Mouse (Mus musculus): ENCODE results near the gene Dhcr24. TPM values are rescaled to one million over a fixed set of nuclear protein-coding genes. Genes with fewer than 3 reads are reported as not detected.

The Dhcr24 gene
- polyA plus RNA-seq, 1 experiment from 2014 or later, result 3.9 TPM

DNA sequence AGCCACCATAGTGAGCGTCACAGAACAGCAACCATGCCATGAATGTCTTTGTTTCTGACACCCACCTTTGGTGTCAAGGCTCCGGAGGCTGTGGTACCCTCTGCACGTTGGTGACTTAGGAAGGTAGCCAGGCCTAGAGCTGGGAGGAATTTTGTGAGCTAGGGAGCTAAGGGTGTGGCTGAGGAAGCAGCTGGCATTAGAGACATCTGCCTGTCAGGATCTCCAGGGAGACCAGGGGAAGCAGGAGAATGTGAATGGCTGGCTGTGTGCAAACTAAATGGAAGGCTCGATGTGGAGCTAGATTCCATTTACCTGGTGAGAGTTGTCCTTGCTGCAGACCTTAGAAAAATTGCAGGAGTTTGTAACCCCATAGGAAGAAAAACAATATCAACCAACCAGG is 23.8 kb downstream of the Dhcr24 start:
- Histone ChIP-seq H3K9ac (no peak overlapping the region), H3K9me3 (replicated peaks) (no peaks in the 10 kb centered on the region), H3K27ac (ENCODE audit: poor library complexity, severe bottlenecking) (no peak overlapping the region), H3K4me2 (no peak overlapping the region), H3K27me3 (replicated peaks) (no peaks in the 10 kb centered on the region), H3K4me1 (replicated peaks) (peaks cover 33% of the 10 kb centered on the region), H3K4me3 (no peak overlapping the region), H3K36me3 (peaks cover 69% of the 10 kb centered on the region)
- 87% methylated on average over 4 of the region's 4 CpGs for WGBS
- ATAC-seq (ENCODE audit: insufficient number of reproducible peaks, low FRiP score), result no peak

DNA sequence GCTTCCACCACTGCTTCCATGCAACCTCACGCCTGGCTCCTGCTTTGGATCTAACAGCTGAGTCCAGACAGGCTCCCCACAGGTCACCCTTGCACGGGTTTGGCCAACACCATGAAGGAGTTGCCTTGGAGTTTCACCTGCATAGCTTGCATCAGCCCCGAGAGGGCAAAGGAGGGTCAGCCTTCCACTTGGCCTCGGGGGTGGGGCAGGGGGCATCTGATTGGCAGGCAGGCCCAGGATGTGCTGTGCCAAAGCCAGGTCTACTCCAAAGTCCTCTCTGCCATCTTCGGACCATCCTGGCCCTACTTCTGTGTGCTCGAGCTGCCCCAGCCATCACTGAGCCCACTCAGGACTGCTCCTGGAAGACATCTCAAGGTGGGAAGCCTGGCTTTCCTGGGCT is 26.2 kb downstream of the Dhcr24 start:
- Histone ChIP-seq H3K4me1 (replicated peaks) (peaks cover 13% of the 10 kb centered on the region), H3K4me2 (no peak overlapping the region), H3K36me3 (peaks cover 81% of the 10 kb centered on the region), H3K9me3 (replicated peaks) (no peaks in the 10 kb centered on the region), H3K9ac (no peak overlapping the region), H3K4me3 (no peak overlapping the region), H3K27ac (ENCODE audit: poor library complexity, severe bottlenecking) (no peak overlapping the region), H3K27me3 (replicated peaks) (no peaks in the 10 kb centered on the region)
- WGBS, result 87% methylated on average over 6 of the region's 6 CpGs
- ATAC-seq (ENCODE audit: insufficient number of reproducible peaks, low FRiP score), result no peak

DNA sequence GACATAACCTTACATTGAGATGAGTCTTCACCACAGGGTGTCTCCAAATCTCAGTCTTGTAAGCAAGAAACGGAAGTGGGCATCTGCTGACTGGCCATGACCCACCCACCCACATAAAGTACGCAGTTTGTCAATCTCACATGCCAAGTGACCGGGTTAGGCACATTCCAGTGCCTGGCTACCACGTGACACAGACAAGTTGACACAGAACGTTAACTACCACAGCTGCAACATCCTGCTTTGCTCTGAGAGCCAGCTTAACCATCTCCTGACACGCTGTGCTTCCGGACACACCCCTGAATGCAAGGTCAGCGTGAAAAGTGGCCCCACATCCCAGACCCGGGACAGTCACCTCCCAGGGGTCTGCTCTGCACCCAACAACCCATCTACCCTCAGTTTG is 29.3 kb downstream of the Dhcr24 start:
- Histone ChIP-seq H3K4me2 (no peak overlapping the region), H3K36me3 (peaks cover 56% of the 10 kb centered on the region), H3K4me3 (no peak overlapping the region), H3K4me1 (replicated peaks) (peaks cover 4% of the 10 kb centered on the region; the same call in 1 of the 2 replicates), H3K9ac (no peak overlapping the region), H3K27me3 (replicated peaks) (no peaks in the 10 kb centered on the region), H3K27ac (ENCODE audit: poor library complexity, severe bottlenecking) (no peak overlapping the region), H3K9me3 (replicated peaks) (no peaks in the 10 kb centered on the region)
- 65% methylated on average over 9 of the region's 9 CpGs for WGBS
- ATAC-seq (ENCODE audit: insufficient number of reproducible peaks, low FRiP score), result no peak

DNA sequence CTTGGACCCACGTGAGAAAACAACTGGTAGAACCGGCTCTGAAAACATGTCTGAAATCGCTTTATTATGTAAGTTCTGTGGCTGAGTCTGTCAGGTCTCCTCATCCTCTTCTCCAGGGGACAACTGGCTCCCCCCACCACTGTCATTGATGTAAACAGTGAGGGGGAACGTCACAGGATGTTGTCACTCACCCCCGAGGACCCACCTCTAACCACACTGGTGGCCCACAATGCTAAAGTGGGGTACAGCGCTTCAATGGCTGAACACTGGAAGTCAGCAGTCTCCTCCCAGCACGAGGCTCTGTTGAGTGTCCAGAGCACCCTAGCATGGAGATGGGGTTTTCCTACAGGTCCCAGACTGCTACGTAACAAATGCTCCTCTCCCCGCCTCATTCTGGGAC is 30.0 kb downstream of the Dhcr24 start:
- H3K4me2 ChIP-seq, result no peak overlapping the region
- H3K36me3 ChIP-seq, result peaks cover 50% of the 10 kb centered on the region
- no peak overlapping the region for H3K4me3 ChIP-seq
- no peaks in the 10 kb centered on the region for H3K27me3 ChIP-seq (replicated peaks)
- WGBS, result 88% methylated on average over 9 of the region's 9 CpGs
- H3K9ac ChIP-seq, result no peak overlapping the region
- H3K9me3 ChIP-seq (replicated peaks), result no peaks in the 10 kb centered on the region
- ATAC-seq (ENCODE audit: insufficient number of reproducible peaks, low FRiP score), result no peak
- H3K4me1 ChIP-seq (replicated peaks), result peaks cover 4% of the 10 kb centered on the region; the same call in 1 of the 2 replicates
- no peak overlapping the region for H3K27ac ChIP-seq (ENCODE audit: poor library complexity, severe bottlenecking)

DNA sequence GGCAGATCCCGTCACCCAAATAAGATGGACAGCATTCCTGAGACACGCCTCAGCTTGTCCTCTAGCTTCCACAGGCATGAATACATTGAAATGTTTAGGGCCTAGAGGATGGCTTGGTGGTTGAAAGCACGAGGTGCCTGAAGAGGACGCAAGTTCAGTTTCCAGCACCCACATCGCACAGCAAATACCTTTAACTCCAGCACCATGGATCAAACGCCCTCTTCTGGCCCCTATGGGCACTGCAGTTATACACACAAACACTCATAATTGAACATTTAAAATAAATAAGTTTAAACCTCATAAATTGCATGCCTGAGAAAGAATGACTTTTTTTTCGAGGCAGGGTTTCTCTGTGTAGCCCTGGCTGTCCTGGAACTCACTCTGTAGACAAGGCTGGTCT is 32.8 kb downstream of the Dhcr24 start:
- no peak overlapping the region for H3K4me3 ChIP-seq
- peaks cover 22% of the 10 kb centered on the region for H3K36me3 ChIP-seq
- ATAC-seq (ENCODE audit: insufficient number of reproducible peaks, low FRiP score), result no peak
- H3K27me3 ChIP-seq (replicated peaks), result no peaks in the 10 kb centered on the region
- H3K4me1 ChIP-seq (replicated peaks), result peaks cover 7% of the 10 kb centered on the region; the same call in 1 of the 2 replicates
- no peaks in the 10 kb centered on the region for H3K9me3 ChIP-seq (replicated peaks)
- no peak overlapping the region for H3K9ac ChIP-seq
- H3K27ac ChIP-seq (ENCODE audit: poor library complexity, severe bottlenecking), result no peak overlapping the region
- no peak overlapping the region for H3K4me2 ChIP-seq
- 60% methylated on average over 7 of the region's 7 CpGs for WGBS

DNA sequence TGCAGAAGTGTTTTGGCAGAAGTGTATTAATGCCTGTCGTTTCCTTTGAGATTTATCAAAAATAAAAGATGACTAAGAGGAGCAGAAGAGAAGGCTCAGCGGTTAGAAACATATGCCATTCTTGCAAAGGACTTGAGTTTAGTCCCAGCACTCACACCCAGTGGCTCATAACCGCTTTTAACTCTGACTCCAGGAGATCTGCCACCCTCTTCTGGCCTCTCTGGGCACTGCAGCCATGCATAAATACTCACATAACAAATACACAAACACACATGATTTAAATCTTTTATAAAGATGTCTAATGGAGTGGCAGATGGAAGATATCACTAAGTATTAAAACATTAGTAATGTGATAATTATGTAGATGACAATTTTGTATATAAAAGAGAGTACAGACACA is 35.4 kb downstream of the Dhcr24 start:
- 55% methylated on average over 3 of the region's 3 CpGs for WGBS
- H3K4me2 ChIP-seq, result no peak overlapping the region

DNA sequence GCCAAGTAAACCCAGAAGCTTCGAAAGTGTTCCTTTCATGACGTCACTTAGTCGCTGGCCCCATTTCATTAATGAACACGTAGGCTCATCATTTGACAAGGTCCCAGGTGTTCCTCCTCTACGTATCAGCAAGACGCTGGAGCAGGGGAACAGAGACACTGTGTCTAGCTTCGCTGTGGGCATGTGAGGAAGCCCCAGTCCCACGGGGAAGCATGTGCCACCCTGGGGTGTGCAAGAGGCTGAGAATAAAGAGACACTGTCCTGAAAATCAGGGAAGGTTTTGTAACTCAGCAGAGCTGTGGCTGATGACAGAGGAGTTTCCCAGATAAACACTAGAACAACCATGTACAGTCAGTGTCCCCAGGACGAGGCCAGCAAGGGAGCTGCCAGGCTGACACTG is 36.2 kb downstream of the Dhcr24 start:
- Histone ChIP-seq H3K9me3 (replicated peaks) (0 out of 2 replicates have a peak, but pooled peaks cover 3% of the 10 kb centered on the region), H3K4me1 (replicated peaks) (peaks cover 3% of the 10 kb centered on the region; the same call in 1 of the 2 replicates), H3K4me3 (no peak overlapping the region), H3K27ac (ENCODE audit: poor library complexity, severe bottlenecking) (no peak overlapping the region), H3K27me3 (replicated peaks) (no peaks in the 10 kb centered on the region), H3K36me3 (no peaks in the 10 kb centered on the region), H3K9ac (no peak overlapping the region), H3K4me2 (no peak overlapping the region)
- no peak for ATAC-seq (ENCODE audit: insufficient number of reproducible peaks, low FRiP score)
- 78% methylated on average over 9 of the region's 9 CpGs for WGBS

More for the DNA sequence above, 35.4 kb downstream of the Dhcr24 start:
- Histone ChIP-seq H3K4me3 (no peak overlapping the region), H3K9me3 (replicated peaks) (0 out of 2 replicates have a peak, but pooled peaks cover 3% of the 10 kb centered on the region), H3K36me3 (peaks cover 3% of the 10 kb centered on the region; the same call in 1 of the 2 replicates), H3K27me3 (replicated peaks) (no peaks in the 10 kb centered on the region), H3K4me1 (replicated peaks) (peaks cover 3% of the 10 kb centered on the region; the same call in 1 of the 2 replicates), H3K27ac (ENCODE audit: poor library complexity, severe bottlenecking) (no peak overlapping the region), H3K9ac (no peak overlapping the region)
- no peak for ATAC-seq (ENCODE audit: insufficient number of reproducible peaks, low FRiP score)

DNA sequence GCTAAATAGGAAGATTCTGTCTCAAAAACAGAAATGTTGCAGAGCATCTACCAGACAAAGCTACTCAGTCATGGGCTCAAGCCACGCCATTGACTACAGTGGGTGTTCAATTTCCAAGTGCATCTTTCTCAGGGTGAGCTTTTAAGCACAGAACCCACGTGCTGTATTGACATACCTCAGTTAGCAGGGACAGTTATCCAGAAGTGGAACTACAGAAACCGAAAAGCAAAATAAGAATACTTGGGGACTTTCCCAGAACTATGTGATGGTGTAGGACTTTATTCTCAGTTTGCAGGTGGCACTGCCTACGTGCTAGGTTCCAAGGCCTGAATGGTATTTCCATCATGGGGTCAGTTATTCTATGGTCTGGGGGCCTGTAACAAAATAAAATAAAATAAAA is 36.9 kb downstream of the Dhcr24 start:
- WGBS, result 79% methylated on average over 4 of the region's 4 CpGs
- no peak overlapping the region for H3K4me3 ChIP-seq
- no peak overlapping the region for H3K4me2 ChIP-seq
- H3K9ac ChIP-seq, result no peak overlapping the region
- no peak overlapping the region for H3K27ac ChIP-seq (ENCODE audit: poor library complexity, severe bottlenecking)
- H3K36me3 ChIP-seq, result no peaks in the 10 kb centered on the region
- no peaks in the 10 kb centered on the region for H3K27me3 ChIP-seq (replicated peaks)
- 0 out of 2 replicates have a peak, but pooled peaks cover 3% of the 10 kb centered on the region for H3K9me3 ChIP-seq (replicated peaks)
- H3K4me1 ChIP-seq (replicated peaks), result peaks cover 3% of the 10 kb centered on the region; the same call in 1 of the 2 replicates
- ATAC-seq (ENCODE audit: insufficient number of reproducible peaks, low FRiP score), result no peak

DNA sequence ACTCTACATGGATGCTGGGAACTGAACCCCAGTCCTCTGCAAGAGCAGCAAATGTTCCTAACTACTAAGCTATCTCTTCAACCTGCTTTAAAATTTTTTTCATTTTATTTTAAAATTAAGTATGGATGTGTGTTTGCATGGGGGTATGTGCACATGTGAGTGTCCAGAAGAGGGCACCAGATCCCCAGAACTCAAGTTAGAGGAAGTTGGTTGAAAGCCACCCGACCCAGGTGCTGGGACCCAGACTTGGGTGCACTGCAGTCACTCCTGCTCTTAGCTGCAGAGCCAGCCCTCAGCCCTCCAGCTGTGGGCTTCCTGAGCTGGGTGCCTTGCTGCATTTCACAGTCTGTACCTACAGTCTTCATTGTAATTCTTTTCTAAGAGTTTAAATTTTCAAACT is 38.6 kb downstream of the Dhcr24 start:
- WGBS, result 50% methylated on average over 1 of the region's 1 CpGs

DNA sequence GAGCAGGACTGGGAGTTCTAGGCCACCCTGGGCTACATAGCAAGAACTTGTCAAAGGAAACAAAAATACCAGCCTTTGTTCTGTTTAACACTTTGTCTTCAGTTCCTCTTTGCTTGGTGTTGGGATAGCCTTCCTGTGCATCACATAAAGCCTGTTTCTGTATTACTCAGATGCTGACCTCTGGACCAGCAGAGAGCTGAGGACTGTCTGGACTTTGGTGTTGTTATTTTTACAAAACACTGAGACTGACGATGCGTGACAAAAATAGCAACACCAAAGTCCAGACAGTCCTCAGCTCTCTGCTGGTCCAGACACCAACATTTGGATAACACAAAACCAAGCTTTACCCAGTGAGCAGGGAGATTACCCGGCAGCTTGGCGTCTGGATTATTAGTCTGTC is 39.9 kb downstream of the Dhcr24 start:
- 39% methylated on average over 4 of the region's 4 CpGs for WGBS
- H3K36me3 ChIP-seq, result no peaks in the 10 kb centered on the region
- no peaks in the 10 kb centered on the region for H3K27me3 ChIP-seq (replicated peaks)
- no peak overlapping the region for H3K4me3 ChIP-seq
- H3K9ac ChIP-seq, result no peak overlapping the region
- no peak for ATAC-seq (ENCODE audit: insufficient number of reproducible peaks, low FRiP score)
- peaks cover 3% of the 10 kb centered on the region; the same call in 1 of the 2 replicates for H3K4me1 ChIP-seq (replicated peaks)
- H3K4me2 ChIP-seq, result no peak overlapping the region
- H3K27ac ChIP-seq (ENCODE audit: poor library complexity, severe bottlenecking), result peak overlapping the region; percentile 57; the same call in 1 of the 2 replicates
- H3K9me3 ChIP-seq (replicated peaks), result 0 out of 2 replicates have a peak, but pooled peaks cover 3% of the 10 kb centered on the region

More for the DNA sequence above, 38.6 kb downstream of the Dhcr24 start:
- H3K4me2 ChIP-seq, result no peak overlapping the region
- no peak overlapping the region for H3K9ac ChIP-seq
- no peaks in the 10 kb centered on the region for H3K36me3 ChIP-seq
- H3K4me1 ChIP-seq (replicated peaks), result peaks cover 3% of the 10 kb centered on the region; the same call in 1 of the 2 replicates
- 0 out of 2 replicates have a peak, but pooled peaks cover 3% of the 10 kb centered on the region for H3K9me3 ChIP-seq (replicated peaks)
- H3K27ac ChIP-seq (ENCODE audit: poor library complexity, severe bottlenecking), result no peak overlapping the region
- no peaks in the 10 kb centered on the region for H3K27me3 ChIP-seq (replicated peaks)
- ATAC-seq (ENCODE audit: insufficient number of reproducible peaks, low FRiP score), result no peak
- H3K4me3 ChIP-seq, result no peak overlapping the region

DNA sequence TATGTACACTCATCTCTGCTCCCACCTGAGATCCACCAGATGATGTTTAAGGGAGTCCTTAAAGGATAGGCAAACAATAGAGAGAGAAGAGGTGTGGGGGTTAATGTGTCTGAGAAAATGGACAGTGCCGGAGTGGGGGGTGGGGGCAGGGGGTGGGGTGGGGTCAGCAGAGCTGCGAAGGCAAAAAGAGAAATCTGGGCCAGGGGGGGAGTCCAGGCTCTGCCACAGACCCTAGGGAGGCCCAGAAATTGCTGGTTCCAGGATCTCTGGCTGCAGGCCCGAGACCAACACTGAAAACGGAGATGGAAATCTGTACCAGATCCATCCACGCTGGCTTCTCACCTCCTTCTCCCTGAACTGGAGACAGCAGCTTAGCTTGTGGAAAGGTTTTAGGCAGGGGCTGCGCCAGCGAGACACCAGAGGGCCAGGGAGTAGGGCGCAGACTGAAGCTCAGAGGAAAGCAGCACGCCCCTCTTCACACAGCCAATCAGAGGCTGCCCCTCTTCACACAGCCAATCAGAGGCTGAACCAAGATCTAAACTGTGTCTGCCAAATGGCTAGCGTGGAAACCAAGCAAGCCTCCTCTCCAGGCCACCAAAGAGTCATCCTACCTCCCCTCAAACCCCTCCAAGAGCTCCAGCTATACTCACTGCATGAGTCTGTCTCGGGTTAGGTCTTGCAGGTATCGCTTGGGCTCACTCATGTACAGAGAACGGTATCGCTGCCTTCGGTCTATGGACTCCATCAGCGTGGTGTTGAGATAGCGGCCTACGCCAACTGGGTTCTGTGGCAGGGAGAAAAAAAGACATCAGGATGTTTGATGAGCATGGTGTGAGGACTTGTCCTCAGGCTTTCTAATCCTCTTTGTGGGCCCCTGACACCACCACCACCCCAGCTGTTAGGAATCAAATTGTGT is 46.1 kb downstream of the Dhcr24 start:
- WGBS, result 35% methylated on average over 18 of the region's 18 CpGs
- 0 out of 2 replicates have a peak overlapping the region, but pooled peaks have one; percentile 15 for H3K9ac ChIP-seq
- H3K4me2 ChIP-seq, result peak overlapping the region; percentile 60
- 0 out of 2 replicates have a peak, but pooled peaks cover 3% of the 10 kb centered on the region for H3K4me1 ChIP-seq (replicated peaks)
- 0 out of 2 replicates have a peak, but pooled peaks cover 3% of the 10 kb centered on the region for H3K9me3 ChIP-seq (replicated peaks)
- peak overlapping the region; percentile 7; the same call in 1 of the 2 replicates for H3K4me3 ChIP-seq
- H3K36me3 ChIP-seq, result no peaks in the 10 kb centered on the region
- no peak overlapping the region for H3K27ac ChIP-seq (ENCODE audit: poor library complexity, severe bottlenecking)
- no peaks in the 10 kb centered on the region for H3K27me3 ChIP-seq (replicated peaks)
- ATAC-seq (ENCODE audit: insufficient number of reproducible peaks, low FRiP score), result peak; percentile 88
